Mouse (Mus musculus): ENCODE measurements at regions not wholly inside any gene's neighbourhood (a gene's known extent, or its start where the extent isn't known, plus 50 kb on each side); places are given as distances from the start of the nearest gene placed in this dataset.

DNA sequence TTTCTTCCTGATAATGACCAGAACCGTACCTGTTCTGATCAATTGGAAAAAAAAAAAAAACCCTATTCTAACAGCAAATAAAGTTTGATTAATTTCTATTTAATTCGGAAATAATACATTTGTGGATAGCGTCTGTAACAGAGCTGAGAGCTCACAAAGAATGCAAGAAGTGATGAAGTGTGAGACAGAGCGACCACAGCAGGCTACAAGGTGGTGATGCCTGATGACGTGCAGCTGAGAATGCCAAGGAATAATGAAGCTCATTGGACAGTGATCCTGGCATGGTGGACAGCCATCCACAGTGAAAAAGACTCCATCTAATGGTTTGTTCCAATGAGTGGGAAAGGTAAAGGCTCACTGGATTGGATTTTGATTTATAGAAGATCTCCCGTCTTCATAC is 111.2 kb upstream of the Hand2 start:
- no peak for DNase-seq

DNA sequence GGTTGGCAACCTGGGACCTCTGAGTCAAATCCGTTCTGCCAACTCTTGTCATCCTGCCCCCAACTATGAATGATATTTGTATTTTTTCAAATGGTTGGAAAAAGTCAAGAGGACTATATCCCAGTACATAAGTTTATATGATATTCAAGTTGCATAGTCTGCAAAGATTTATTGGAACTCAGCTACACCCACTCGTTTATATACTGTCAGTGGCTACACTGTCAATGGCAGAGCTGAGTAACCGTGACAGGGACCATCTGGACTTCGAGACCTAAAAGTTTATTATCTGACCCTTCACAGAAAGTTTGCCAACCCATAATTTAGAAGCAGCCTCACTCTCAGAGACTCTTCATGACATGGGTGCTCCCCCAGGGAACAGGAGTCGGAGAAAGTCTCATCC is 107.7 kb upstream of the Hand2 start:
- no peak for DNase-seq

DNA sequence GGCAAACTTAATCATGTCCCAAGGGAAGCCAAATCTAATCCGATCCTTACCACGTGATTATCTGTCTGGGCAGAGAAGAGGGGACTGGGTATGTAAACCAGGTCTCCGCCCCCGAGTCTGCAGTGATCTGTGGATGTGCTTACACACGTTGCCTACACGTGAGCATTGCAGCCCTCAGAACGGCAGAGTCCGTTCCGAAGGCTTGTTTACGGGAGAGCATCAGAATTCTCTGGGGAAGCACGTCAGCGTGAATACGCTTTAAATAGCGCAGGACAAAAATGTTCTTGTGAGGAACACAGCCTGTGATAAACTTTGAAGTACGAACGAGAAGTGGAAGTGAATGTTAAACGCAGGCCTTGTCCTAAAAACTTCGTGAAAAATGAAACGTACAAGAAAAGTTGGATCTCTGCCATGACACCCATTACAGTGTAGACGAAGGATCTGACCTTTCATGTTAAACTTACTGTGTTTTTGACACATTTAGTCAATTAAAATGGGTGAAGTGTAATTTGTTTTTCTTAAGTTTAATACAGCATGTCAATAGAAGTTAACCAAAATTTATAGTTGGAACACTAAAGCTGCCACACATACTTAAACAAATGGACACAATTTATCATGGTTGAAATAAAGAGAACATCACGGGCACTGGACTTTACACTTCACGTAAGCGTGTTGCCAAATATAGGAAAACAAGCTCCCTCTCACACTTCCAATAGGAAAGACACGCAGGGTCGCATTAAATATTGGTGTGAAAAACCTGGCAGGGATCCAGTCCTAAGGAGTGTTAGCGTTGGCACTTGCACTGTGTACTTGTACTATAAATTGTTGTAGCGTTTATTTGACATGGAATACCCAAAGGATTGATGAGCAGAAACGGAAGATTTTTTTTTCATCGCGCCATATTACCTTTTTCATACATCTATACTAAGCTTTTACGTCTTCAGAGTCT is 106.5 kb upstream of the Hand2 start:
- DNase-seq, result peak; percentile 4

DNA sequence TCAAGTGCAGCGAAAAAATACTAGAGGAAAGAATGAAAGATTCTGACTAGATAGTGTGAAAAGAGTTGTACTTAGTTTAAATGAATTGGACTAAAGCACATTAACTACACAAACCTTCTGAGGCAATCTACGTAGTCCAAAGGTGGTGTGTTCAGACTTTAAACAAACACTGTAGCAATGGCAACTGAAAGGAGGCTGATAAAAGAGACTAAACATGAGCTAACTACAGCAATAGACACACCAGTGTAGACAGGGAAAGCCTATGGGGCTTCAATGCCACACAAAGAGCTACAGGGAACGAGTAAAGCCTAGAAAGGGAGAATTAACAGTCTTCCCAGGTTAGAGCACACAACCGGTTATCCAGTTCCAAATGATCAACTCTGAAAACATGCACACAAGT is 90.2 kb upstream of the Hand2 start:
- no peak for DNase-seq

DNA sequence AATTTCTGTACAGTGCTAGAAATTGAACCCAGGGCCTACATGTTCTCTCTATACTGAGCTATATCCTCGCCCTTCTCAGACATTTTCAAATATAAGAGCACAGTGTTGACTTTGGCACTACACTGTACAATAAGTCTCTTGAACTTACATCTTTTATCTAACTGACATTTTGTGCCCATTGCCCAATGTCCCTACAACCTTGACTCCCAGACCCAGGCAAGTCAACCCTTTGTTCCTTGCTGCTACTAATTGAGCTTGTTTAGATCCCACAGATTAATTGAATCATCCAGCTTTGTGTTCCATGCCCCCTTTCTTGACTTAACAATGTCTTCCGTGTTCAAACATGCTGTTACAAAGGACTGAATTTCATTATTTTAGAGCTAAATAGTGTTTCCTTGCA is 78.5 kb upstream of the Hand2 start:
- DNase-seq, result no peak

DNA sequence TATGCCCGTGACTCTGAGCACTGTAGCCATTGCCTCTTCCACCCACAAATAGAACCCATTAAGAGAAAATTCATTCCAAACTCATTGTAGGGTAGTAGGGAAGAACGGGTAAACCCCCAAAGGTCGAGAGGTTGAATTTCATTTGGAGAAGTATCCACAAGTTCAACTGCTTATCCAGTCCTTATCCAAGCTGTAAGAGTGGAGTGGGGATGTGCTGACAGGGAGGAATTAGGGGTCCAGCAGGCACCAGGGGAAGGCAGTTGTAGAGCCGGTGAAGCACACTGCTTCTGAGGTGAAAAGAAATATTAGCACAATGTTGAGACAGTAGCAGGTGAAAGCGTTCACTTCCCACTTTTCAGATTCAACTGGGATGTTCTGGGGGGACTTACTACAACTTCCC is 71.7 kb upstream of the Hand2 start:
- DNase-seq, result no peak

Measured in liver (tissue).